Mouse (Mus musculus): ENCODE measurements around the gene Gpt2. TPM values are rescaled to one million over a fixed set of nuclear protein-coding genes. Genes with fewer than 3 reads are reported as not detected.
A peak's percentile ranks its signal among the peaks of the same experiment; 100 is the strongest.

Gene Gpt2
- total RNA-seq (2014; rRNA removed), result 50.2 and 51.5 TPM in 2 replicates
- polyA plus RNA-seq (2015; fragmentation: Nextera tagmentation; extraction: Ambion mirVana), result 18.8 and 24.5 TPM in 2 replicates

GRCm38 (mm10) chr8:85492125-85492875, at the start of gene Gpt2:
Gene Gpt2, plus strand, starts transcription at chr8:85492576.
- ATAC-seq, result peak; percentile 100
- WGBS, result 1% methylated on average over 41 of the region's 41 CpGs
- H3K4me3 ChIP-seq (ENCODE audit: low read depth, low read length), result peak within 1 kb of the TSS; percentile 76
- peak within 1 kb of the TSS; percentile 69 for H3K9ac ChIP-seq
- no peaks in the 10 kb centered on the region for H3K27me3 ChIP-seq (ENCODE audit: insufficient read depth, low read length)
- peaks cover 8% of the 10 kb centered on the region; the same call in 1 of the 2 replicates for H3K4me1 ChIP-seq (ENCODE audit: insufficient read depth)
- H3K9me3 ChIP-seq (ENCODE audit: low read length), result no peaks in the 10 kb centered on the region
- peak within 1 kb of the TSS; percentile 79 for H3K4me2 ChIP-seq (ENCODE audit: low read depth)
- TF ChIP-seq CTCF (IDR thresholded peaks at IDR 0.05; ENCODE audit: low read depth), result peak; percentile 43
- DNase-seq, result peak; percentile 94
- H3K27ac ChIP-seq (ENCODE audit: low read depth, low read length), result peak within 1 kb of the TSS; percentile 76
- 0 out of 2 replicates have a peak, but pooled peaks cover 3% of the 10 kb centered on the region for H3K36me3 ChIP-seq (ENCODE audit: insufficient read depth)

GRCm38 (mm10) chr8:85444092-85444491, 48.3 kb upstream of the Gpt2 start:
- Histone ChIP-seq H3K4me2 (ENCODE audit: low read depth) (no peak overlapping the region), H3K4me1 (ENCODE audit: insufficient read depth) (no peaks in the 10 kb centered on the region), H3K9me3 (ENCODE audit: low read length) (no peaks in the 10 kb centered on the region), H3K27me3 (ENCODE audit: insufficient read depth, low read length) (no peaks in the 10 kb centered on the region), H3K27ac (ENCODE audit: low read depth, low read length) (no peak overlapping the region), H3K36me3 (ENCODE audit: insufficient read depth) (no peaks in the 10 kb centered on the region), H3K4me3 (ENCODE audit: low read depth, low read length) (no peak overlapping the region), H3K9ac (no peak overlapping the region)
- DNase-seq (no peak), ATAC-seq (no peak)
- TF ChIP-seq CTCF (IDR thresholded peaks at IDR 0.05; ENCODE audit: low read depth), result no peak

DNA sequence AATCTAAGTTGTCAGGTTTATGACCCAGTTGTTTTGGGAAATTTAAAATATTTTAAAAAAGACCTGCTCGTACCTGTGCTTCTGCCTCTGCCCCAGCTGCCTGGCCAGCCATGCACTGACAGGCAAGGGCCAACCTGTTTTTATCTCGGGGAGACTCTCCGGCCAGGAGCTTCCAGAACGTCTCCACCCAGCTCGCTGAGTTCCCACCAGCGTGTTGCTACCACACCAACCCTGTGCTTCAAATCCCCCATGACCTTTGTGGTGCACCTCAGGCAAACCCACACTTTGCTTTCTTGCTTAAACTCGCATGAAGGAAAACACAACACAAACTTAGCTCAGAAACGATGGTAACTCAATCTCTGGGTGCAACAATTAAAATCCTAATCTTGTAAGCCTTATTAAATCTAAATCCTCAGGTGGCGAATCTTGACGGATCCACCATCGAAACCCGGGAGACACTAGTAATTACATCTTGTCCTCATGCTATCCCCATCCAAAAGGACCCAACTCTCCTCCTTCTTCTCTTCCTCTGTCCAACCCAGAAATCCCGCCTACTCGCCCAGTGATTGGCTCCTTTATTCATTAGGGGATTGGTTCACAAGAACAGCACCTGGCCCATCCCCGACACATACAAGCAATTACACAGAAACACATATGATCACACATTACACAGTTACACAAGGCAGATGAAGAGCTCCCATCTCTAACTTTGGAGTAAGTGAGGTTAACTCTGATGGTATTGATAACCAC, 46.3 kb upstream of the Gpt2 start:
- H3K4me3 ChIP-seq (ENCODE audit: low read depth, low read length), result no peak overlapping the region
- H3K4me1 ChIP-seq (ENCODE audit: insufficient read depth), result no peaks in the 10 kb centered on the region
- H3K36me3 ChIP-seq (ENCODE audit: insufficient read depth), result no peaks in the 10 kb centered on the region
- H3K27me3 ChIP-seq (ENCODE audit: insufficient read depth, low read length), result no peaks in the 10 kb centered on the region
- no peaks in the 10 kb centered on the region for H3K9me3 ChIP-seq (ENCODE audit: low read length)
- no peak overlapping the region for H3K27ac ChIP-seq (ENCODE audit: low read depth, low read length)
- no peak overlapping the region for H3K9ac ChIP-seq
- 90% methylated on average over 15 of the region's 15 CpGs for WGBS
- DNase-seq (no peak), ATAC-seq (no peak)
- no peak for TF ChIP-seq CTCF (IDR thresholded peaks at IDR 0.05; ENCODE audit: low read depth)
- H3K4me2 ChIP-seq (ENCODE audit: low read depth), result no peak overlapping the region

DNA sequence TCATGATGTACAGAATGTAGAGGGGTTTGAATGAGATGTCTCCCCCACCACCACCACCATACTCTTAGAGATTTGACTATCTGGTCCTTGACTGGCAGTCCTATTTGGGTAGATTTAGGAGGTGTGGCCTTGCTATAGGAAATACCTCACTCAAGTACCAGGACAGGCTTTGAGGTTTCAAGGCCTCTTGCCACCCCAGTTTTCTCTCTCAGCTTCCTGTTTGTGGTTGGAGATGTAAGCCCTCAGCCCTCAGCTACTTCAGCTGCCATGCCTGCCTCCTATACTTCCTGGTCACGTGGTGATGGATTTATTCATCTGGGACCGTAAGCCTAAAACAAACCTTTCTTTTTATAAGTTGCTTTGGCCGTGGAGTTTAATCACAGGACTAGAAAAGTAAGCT, 42.0 kb upstream of the Gpt2 start:
- DNase-seq (no peak), ATAC-seq (no peak)
- H3K36me3 ChIP-seq (ENCODE audit: insufficient read depth), result no peaks in the 10 kb centered on the region
- H3K27me3 ChIP-seq (ENCODE audit: insufficient read depth, low read length), result no peaks in the 10 kb centered on the region
- no peak for TF ChIP-seq CTCF (IDR thresholded peaks at IDR 0.05; ENCODE audit: low read depth)
- H3K9ac ChIP-seq, result no peak overlapping the region
- H3K4me2 ChIP-seq (ENCODE audit: low read depth), result no peak overlapping the region
- H3K27ac ChIP-seq (ENCODE audit: low read depth, low read length), result no peak overlapping the region
- H3K4me3 ChIP-seq (ENCODE audit: low read depth, low read length), result no peak overlapping the region
- 88% methylated on average over 3 of the region's 3 CpGs for WGBS
- no peaks in the 10 kb centered on the region; the same call in 1 of the 2 replicates for H3K4me1 ChIP-seq (ENCODE audit: insufficient read depth)
- no peaks in the 10 kb centered on the region for H3K9me3 ChIP-seq (ENCODE audit: low read length)

GRCm38 (mm10) chr8:85452328-85452727, 40.0 kb upstream of the Gpt2 start:
- Histone ChIP-seq H3K4me1 (ENCODE audit: insufficient read depth) (no peaks in the 10 kb centered on the region; the same call in 1 of the 2 replicates), H3K9ac (no peak overlapping the region), H3K27me3 (ENCODE audit: insufficient read depth, low read length) (no peaks in the 10 kb centered on the region), H3K9me3 (ENCODE audit: low read length) (no peaks in the 10 kb centered on the region), H3K4me3 (ENCODE audit: low read depth, low read length) (peak overlapping the region; percentile 7; the same call in 1 of the 2 replicates), H3K27ac (ENCODE audit: low read depth, low read length) (no peak overlapping the region), H3K36me3 (ENCODE audit: insufficient read depth) (no peaks in the 10 kb centered on the region), H3K4me2 (ENCODE audit: low read depth) (peak overlapping the region; percentile 29)
- WGBS, result 20% methylated on average over 14 of the region's 14 CpGs
- no peak for TF ChIP-seq CTCF (IDR thresholded peaks at IDR 0.05; ENCODE audit: low read depth)
- ATAC-seq (peak; percentile 52), DNase-seq (peak; percentile 41)

- Histone ChIP-seq H3K9ac (no peak overlapping the region), H3K27ac (ENCODE audit: low read depth, low read length) (no peak overlapping the region), H3K36me3 (ENCODE audit: insufficient read depth) (no peaks in the 10 kb centered on the region), H3K4me2 (ENCODE audit: low read depth) (no peak overlapping the region), H3K9me3 (ENCODE audit: low read length) (no peaks in the 10 kb centered on the region), H3K4me3 (ENCODE audit: low read depth, low read length) (no peak overlapping the region), H3K4me1 (ENCODE audit: insufficient read depth) (no peaks in the 10 kb centered on the region; the same call in 1 of the 2 replicates), H3K27me3 (ENCODE audit: insufficient read depth, low read length) (no peaks in the 10 kb centered on the region)
- WGBS, result 31% methylated on average over 2 of the region's 2 CpGs
- DNase-seq (no peak), ATAC-seq (peak; percentile 25; the same call in 1 of the 2 replicates)
- no peak for TF ChIP-seq CTCF (IDR thresholded peaks at IDR 0.05; ENCODE audit: low read depth)
These were observed 39.1 kb upstream of the Gpt2 start for GRCm38 (mm10) chr8:85453256-85453655.

DNA sequence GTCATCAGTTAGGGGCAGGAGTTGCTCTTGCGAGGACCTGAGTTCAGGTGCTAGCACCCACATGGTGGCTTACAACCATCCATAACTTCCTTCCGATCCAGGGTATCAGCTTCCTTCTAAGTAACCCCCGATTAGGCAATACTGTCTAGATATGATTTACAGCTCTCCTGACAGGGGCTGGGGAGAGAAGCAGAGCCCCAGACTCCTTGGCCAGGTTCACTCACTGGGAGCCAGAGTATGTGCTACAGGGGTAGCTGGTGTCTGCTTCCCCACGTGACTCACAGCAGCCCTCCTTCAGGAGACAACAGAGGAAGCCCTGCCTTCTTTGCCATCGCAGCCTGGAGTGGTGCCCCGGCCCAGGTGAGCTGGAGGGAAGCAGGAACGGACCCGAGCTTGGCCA, 37.6 kb upstream of the Gpt2 start:
- WGBS, result 69% methylated on average over 8 of the region's 8 CpGs
- no peak for ATAC-seq
- no peaks in the 10 kb centered on the region; the same call in 1 of the 2 replicates for H3K4me1 ChIP-seq (ENCODE audit: insufficient read depth)
- H3K9ac ChIP-seq, result no peak overlapping the region
- no peaks in the 10 kb centered on the region for H3K36me3 ChIP-seq (ENCODE audit: insufficient read depth)
- DNase-seq, result no peak
- no peaks in the 10 kb centered on the region for H3K9me3 ChIP-seq (ENCODE audit: low read length)
- TF ChIP-seq CTCF (IDR thresholded peaks at IDR 0.05; ENCODE audit: low read depth), result no peak
- no peak overlapping the region for H3K27ac ChIP-seq (ENCODE audit: low read depth, low read length)
- no peaks in the 10 kb centered on the region for H3K27me3 ChIP-seq (ENCODE audit: insufficient read depth, low read length)
- no peak overlapping the region for H3K4me2 ChIP-seq (ENCODE audit: low read depth)
- H3K4me3 ChIP-seq (ENCODE audit: low read depth, low read length), result no peak overlapping the region
